Mouse (Mus musculus) duodenum, adult 2 months (tissue): ENCODE results near the gene Mogat2. TPM values are rescaled to one million over a fixed set of nuclear protein-coding genes. Genes with fewer than 3 reads are reported as not detected.

Experiments
- polyA plus RNA-seq: library from polyadenylated mRNA; depleted of rRNA; stranded (reverse); fragments of >200 nt; gene quantifications from 2 replicates; pipeline ENCODE4 v1.2.3, GENCODE M21; 2012; ENCODE audit warnings: low replicate concordance; rRNA removed

The Mogat2 gene
- 286 and 1,152 TPM in 2 replicates for polyA plus RNA-seq

GRCm38 (mm10) chr7:99238417-99238816 lies at the start of gene Mogat2:
Mogat2 (minus strand) TSS chr7:99238619.

GRCm38 (mm10) chr7:99267251-99267896 lies 29.0 kb upstream of the Mogat2 start, which contains the start of gene Map6:
Map6 (plus strand) TSS chr7:99267447.

GRCm38 (mm10) chr7:99182432-99183172 lies 55.8 kb downstream of the Mogat2 start, which contains the start of gene Dgat2:
Dgat2 (minus strand) TSS chr7:99182719.

Other genes starting within 250 kb of the Mogat2 start
- gene Uvrag, start 97.5 kb downstream of the Mogat2 start, polyA plus RNA-seq, result 16.6 and 30.8 TPM in 2 replicates
- gene Dgat2, start 55.9 kb downstream of the Mogat2 start, polyA plus RNA-seq, result 113 and 743 TPM in 2 replicates
- gene Map6, start 28.8 kb upstream of the Mogat2 start, polyA plus RNA-seq, result 1.0 and 1.2 TPM in 2 replicates
- gene Serpinh1, start 114.6 kb upstream of the Mogat2 start, polyA plus RNA-seq, result 67.3 and 85.8 TPM in 2 replicates
- 24.6 and 31.9 TPM in 2 replicates for gene Gdpd5, start 142.8 kb upstream of the Mogat2 start, polyA plus RNA-seq
- gene Klhl35, start 227.4 kb upstream of the Mogat2 start, polyA plus RNA-seq, result 0.27 and 0.33 TPM in 2 replicates
- gene Rps3, start 245.1 kb upstream of the Mogat2 start, polyA plus RNA-seq, result 115 and 132 TPM in 2 replicates